Mouse (Mus musculus): ENCODE data around the gene Vip. TPM values are rescaled to one million over a fixed set of nuclear protein-coding genes. Genes with fewer than 3 reads are reported as not detected.
A peak's percentile ranks its signal among the peaks of the same experiment; 100 is the strongest.

Vip gene
- total RNA-seq (2014; rRNA removed; ENCODE audit: low replicate concordance): 0.84 TPM in 1 of 2 replicates, not detected in the other
- polyA plus RNA-seq (2015; fragmentation: Nextera tagmentation; extraction: Ambion mirVana): 0.07 TPM in 1 of 2 replicates, not detected in the other

DNA sequence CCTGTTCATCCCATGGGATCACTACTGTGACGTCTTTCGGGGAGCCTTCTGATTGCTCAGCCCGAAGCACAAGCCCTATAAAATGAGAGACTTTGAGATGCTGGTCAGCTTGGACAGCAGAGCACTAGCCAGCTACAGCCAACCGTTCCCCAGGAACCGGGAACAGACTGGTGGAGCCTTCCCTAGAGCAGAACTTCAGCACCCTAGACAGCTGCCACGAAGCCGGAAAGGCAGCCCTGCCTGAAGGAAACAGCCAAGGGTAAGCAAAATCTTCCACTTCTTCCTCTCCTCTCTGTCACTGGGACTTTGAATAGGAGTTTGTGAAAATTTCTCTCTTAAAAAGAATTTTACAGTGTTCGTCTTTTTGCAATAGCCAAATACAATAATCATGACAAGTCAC is at the start of gene Vip:
TSS of gene Vip (plus strand) at position 107 of the 400 bp plus-strand sequence.
- 23% methylated on average over 8 of the region's 8 CpGs for WGBS
- Histone ChIP-seq H3K4me3 (ENCODE audit: low read depth, low read length) (no peak within 1 kb of the TSS), H3K27me3 (ENCODE audit: control insufficient read depth, insufficient read depth, low read length) (no peaks in the 10 kb centered on the region), H3K4me1 (ENCODE audit: control insufficient read depth, insufficient read depth) (no peaks in the 10 kb centered on the region), H3K27ac (ENCODE audit: low read depth) (no peak within 1 kb of the TSS), H3K4me2 (ENCODE audit: low read depth, low read length) (no peak within 1 kb of the TSS), H3K9me3 (replicated peaks; ENCODE audit: control insufficient read depth, low read length) (no peaks in the 10 kb centered on the region), H3K9ac (replicated peaks; ENCODE audit: low read depth, low read length) (no peak within 1 kb of the TSS), H3K36me3 (replicated peaks; ENCODE audit: control insufficient read depth, insufficient read depth, low read length) (no peaks in the 10 kb centered on the region)
- ATAC-seq (ENCODE audit: insufficient read depth, low read depth) (no peak), DNase-seq (ENCODE audit: low spot score) (peak; percentile 50)
- TF ChIP-seq CTCF (IDR thresholded peaks at IDR 0.05; ENCODE audit: low read depth) (no peak), EP300 (IDR thresholded peaks at IDR 0.05; ENCODE audit: low read depth) (no peak)

DNA sequence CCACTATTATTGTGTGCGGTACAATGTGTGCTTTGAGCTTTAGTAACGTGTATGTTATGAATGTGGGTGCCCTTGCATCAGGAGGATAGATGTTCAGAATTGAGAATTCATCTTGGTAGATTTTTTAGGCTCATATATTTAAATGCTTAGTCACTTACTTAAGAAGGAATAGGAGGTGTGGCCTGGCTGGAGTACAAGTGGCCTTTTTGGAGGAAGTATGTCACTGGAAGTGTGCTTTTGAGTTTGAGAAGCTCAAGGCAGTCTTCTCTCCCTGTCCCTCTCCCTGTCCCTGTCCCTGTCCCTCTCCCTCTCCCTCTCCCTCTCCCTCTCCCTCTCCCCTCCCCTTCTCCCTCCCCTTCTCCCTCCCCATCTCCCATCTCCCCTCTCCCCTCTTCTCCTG is 48.0 kb upstream of the Vip start:
- Histone ChIP-seq H3K4me2 (ENCODE audit: low read depth, low read length) (no peak overlapping the region; the same call in 1 of the 2 replicates), H3K27me3 (ENCODE audit: control insufficient read depth, insufficient read depth, low read length) (no peaks in the 10 kb centered on the region), H3K9me3 (replicated peaks; ENCODE audit: control insufficient read depth, low read length) (no peaks in the 10 kb centered on the region), H3K27ac (ENCODE audit: low read depth) (peak overlapping the region; percentile 80), H3K36me3 (replicated peaks; ENCODE audit: control insufficient read depth, insufficient read depth, low read length) (no peaks in the 10 kb centered on the region), H3K4me1 (ENCODE audit: control insufficient read depth, insufficient read depth) (no peaks in the 10 kb centered on the region), H3K4me3 (ENCODE audit: low read depth, low read length) (no peak overlapping the region), H3K9ac (replicated peaks; ENCODE audit: low read depth, low read length) (no peak overlapping the region)
- WGBS: 79% methylated on average over 2 of the region's 2 CpGs
- TF ChIP-seq EP300 (IDR thresholded peaks at IDR 0.05; ENCODE audit: low read depth) (no peak), CTCF (IDR thresholded peaks at IDR 0.05; ENCODE audit: low read depth) (no peak)
- ATAC-seq (ENCODE audit: insufficient read depth, low read depth): no peak
- DNase-seq (ENCODE audit: low spot score): no peak

DNA sequence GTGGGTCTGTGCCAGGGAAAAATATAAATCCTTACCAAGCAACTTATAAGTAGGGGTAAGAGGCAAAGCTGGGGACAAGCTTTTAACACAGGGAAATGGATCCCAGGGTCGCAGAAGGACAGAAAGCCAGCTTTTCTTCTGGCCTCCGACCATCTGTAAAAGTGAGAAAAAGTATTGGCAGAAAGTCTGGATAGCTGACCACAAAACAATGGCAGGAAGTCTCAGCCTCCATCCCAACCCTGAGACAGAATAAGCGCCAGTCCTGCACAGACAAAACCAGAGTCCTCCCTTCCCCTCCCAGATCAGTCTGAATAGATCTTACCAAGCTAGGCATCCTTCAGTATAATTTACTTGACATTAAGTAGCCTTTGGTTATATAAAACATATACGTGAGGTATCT is 47.0 kb upstream of the Vip start:
- no peaks in the 10 kb centered on the region for H3K27me3 ChIP-seq (ENCODE audit: control insufficient read depth, insufficient read depth, low read length)
- no peaks in the 10 kb centered on the region for H3K36me3 ChIP-seq (replicated peaks; ENCODE audit: control insufficient read depth, insufficient read depth, low read length)
- H3K4me1 ChIP-seq (ENCODE audit: control insufficient read depth, insufficient read depth): no peaks in the 10 kb centered on the region
- 60% methylated on average over 4 of the region's 4 CpGs for WGBS
- TF ChIP-seq CTCF (IDR thresholded peaks at IDR 0.05; ENCODE audit: low read depth): no peak
- TF ChIP-seq EP300 (IDR thresholded peaks at IDR 0.05; ENCODE audit: low read depth): peak; percentile 81
- H3K9me3 ChIP-seq (replicated peaks; ENCODE audit: control insufficient read depth, low read length): no peaks in the 10 kb centered on the region
- H3K4me2 ChIP-seq (ENCODE audit: low read depth, low read length): no peak overlapping the region
- H3K4me3 ChIP-seq (ENCODE audit: low read depth, low read length): no peak overlapping the region
- peak; percentile 53 for DNase-seq (ENCODE audit: low spot score)
- H3K9ac ChIP-seq (replicated peaks; ENCODE audit: low read depth, low read length): no peak overlapping the region
- peak overlapping the region; percentile 80 for H3K27ac ChIP-seq (ENCODE audit: low read depth)
- peak; percentile 63 for ATAC-seq (ENCODE audit: insufficient read depth, low read depth)

DNA sequence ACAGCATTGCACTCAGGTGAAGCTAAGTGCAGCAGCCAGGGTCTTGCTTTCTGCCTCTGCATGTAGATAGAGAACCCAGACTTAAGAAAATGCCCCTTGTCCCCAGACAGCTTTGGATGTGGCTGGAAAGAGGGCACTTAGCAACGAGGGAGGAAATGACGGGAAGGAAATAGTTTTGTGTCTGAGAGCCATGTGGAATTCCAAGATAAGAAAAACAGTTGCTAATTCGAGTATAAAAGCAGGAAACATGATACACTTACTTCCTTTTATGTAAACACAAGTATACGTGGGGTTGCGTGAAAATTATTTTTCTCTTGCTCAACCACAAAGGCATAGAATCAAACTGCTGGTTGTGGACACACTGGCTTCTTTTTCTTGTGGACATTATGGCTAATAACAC is 45.6 kb upstream of the Vip start, which contains the start of gene Myct1:
TSS of gene Myct1 (plus strand) at position 312 of the 400 bp plus-strand sequence.
- no peaks in the 10 kb centered on the region for H3K36me3 ChIP-seq (replicated peaks; ENCODE audit: control insufficient read depth, insufficient read depth, low read length)
- H3K9me3 ChIP-seq (replicated peaks; ENCODE audit: control insufficient read depth, low read length): no peaks in the 10 kb centered on the region
- peak within 1 kb of the TSS; percentile 80 for H3K27ac ChIP-seq (ENCODE audit: low read depth)
- TF ChIP-seq EP300 (IDR thresholded peaks at IDR 0.05; ENCODE audit: low read depth) (peak; percentile 95), CTCF (IDR thresholded peaks at IDR 0.05; ENCODE audit: low read depth) (no peak)
- H3K4me1 ChIP-seq (ENCODE audit: control insufficient read depth, insufficient read depth): no peaks in the 10 kb centered on the region
- 12% methylated on average over 5 of the region's 5 CpGs for WGBS
- peak within 1 kb of the TSS; percentile 51 for H3K4me2 ChIP-seq (ENCODE audit: low read depth, low read length)
- peak; percentile 85 for DNase-seq (ENCODE audit: low spot score)
- H3K27me3 ChIP-seq (ENCODE audit: control insufficient read depth, insufficient read depth, low read length): no peaks in the 10 kb centered on the region
- peak within 1 kb of the TSS; percentile 53 for H3K9ac ChIP-seq (replicated peaks; ENCODE audit: low read depth, low read length)
- peak; percentile 41; the same call in 1 of the 2 replicates for ATAC-seq (ENCODE audit: insufficient read depth, low read depth)
- H3K4me3 ChIP-seq (ENCODE audit: low read depth, low read length): peak within 1 kb of the TSS; percentile 42

DNA sequence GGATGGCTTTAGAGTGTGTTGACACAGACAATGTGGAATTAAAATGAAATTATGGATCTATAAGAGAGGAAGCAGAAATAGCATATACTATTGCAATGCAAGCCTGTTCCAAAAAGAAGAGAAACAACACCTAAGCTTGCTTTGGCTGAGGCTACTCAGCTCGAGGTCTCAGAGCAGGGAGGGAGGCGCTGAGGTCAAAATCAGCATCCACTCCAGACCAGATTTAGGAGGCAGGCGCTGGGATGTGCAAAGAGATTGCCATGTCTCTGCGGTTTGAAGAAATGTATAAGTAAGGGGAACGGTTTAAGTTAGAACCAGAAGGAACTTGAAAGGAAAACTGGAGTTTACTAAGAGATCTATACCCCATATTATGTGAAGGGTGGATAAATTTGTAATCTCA is 44.6 kb upstream of the Vip start:
- peak overlapping the region; percentile 51 for H3K4me2 ChIP-seq (ENCODE audit: low read depth, low read length)
- H3K9me3 ChIP-seq (replicated peaks; ENCODE audit: control insufficient read depth, low read length): no peaks in the 10 kb centered on the region
- no peaks in the 10 kb centered on the region for H3K4me1 ChIP-seq (ENCODE audit: control insufficient read depth, insufficient read depth)
- TF ChIP-seq CTCF (IDR thresholded peaks at IDR 0.05; ENCODE audit: low read depth): no peak
- TF ChIP-seq EP300 (IDR thresholded peaks at IDR 0.05; ENCODE audit: low read depth): no peak
- H3K27me3 ChIP-seq (ENCODE audit: control insufficient read depth, insufficient read depth, low read length): no peaks in the 10 kb centered on the region
- WGBS: 47% methylated on average over 5 of the region's 5 CpGs
- H3K4me3 ChIP-seq (ENCODE audit: low read depth, low read length): peak overlapping the region; percentile 42
- no peak for ATAC-seq (ENCODE audit: insufficient read depth, low read depth)
- peak overlapping the region; percentile 53 for H3K9ac ChIP-seq (replicated peaks; ENCODE audit: low read depth, low read length)
- no peaks in the 10 kb centered on the region for H3K36me3 ChIP-seq (replicated peaks; ENCODE audit: control insufficient read depth, insufficient read depth, low read length)
- no peak for DNase-seq (ENCODE audit: low spot score)
- peak overlapping the region; percentile 80 for H3K27ac ChIP-seq (ENCODE audit: low read depth)

DNA sequence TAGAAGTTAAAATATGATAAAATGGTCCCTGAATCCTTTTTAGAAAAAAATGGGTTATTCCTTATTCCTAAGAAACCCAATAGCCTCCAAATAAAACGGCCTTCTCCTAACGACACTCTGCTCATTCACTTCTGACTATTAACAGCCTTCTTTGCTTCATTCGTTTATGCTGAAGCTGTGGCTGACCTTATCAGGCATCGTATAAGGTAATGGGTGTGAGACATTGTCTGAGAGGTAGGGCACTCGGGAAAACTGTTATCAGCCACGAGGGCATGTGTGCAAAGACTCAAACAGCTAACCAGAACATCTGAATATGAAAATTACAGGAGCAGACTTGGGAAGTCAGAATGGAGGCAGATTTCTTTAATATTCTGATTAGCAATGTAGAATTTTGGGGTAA is 42.5 kb upstream of the Vip start:
- H3K27me3 ChIP-seq (ENCODE audit: control insufficient read depth, insufficient read depth, low read length): no peaks in the 10 kb centered on the region
- H3K27ac ChIP-seq (ENCODE audit: low read depth): no peak overlapping the region
- H3K9me3 ChIP-seq (replicated peaks; ENCODE audit: control insufficient read depth, low read length): no peaks in the 10 kb centered on the region
- ATAC-seq (ENCODE audit: insufficient read depth, low read depth) (no peak), DNase-seq (ENCODE audit: low spot score) (no peak)
- no peak overlapping the region for H3K4me3 ChIP-seq (ENCODE audit: low read depth, low read length)
- H3K4me1 ChIP-seq (ENCODE audit: control insufficient read depth, insufficient read depth): no peaks in the 10 kb centered on the region
- no peak overlapping the region for H3K9ac ChIP-seq (replicated peaks; ENCODE audit: low read depth, low read length)
- WGBS: 24% methylated on average over 6 of the region's 6 CpGs
- no peak for TF ChIP-seq CTCF (IDR thresholded peaks at IDR 0.05; ENCODE audit: low read depth)
- no peak for TF ChIP-seq EP300 (IDR thresholded peaks at IDR 0.05; ENCODE audit: low read depth)
- no peaks in the 10 kb centered on the region for H3K36me3 ChIP-seq (replicated peaks; ENCODE audit: control insufficient read depth, insufficient read depth, low read length)
- peak overlapping the region; percentile 51 for H3K4me2 ChIP-seq (ENCODE audit: low read depth, low read length)

All from heart, postnatal 0 days (tissue).